Mouse (Mus musculus) adrenal gland, postnatal 10 days (tissue): ENCODE measurements at regions not wholly inside any gene's neighbourhood (a gene's known extent, or its start where the extent isn't known, plus 50 kb on each side); places are given as distances from the start of the nearest gene placed in this dataset.

Source experiments
- DNase-seq: peaks from one replicate; pipeline ENCODE4 v3.0.0; 2021; ENCODE audit warnings: mixed read lengths

- no peak for DNase-seq
Measured at GRCm38 (mm10) chr4:140463296-140463695, 202.5 kb downstream of the Arhgef10l start.

DNA sequence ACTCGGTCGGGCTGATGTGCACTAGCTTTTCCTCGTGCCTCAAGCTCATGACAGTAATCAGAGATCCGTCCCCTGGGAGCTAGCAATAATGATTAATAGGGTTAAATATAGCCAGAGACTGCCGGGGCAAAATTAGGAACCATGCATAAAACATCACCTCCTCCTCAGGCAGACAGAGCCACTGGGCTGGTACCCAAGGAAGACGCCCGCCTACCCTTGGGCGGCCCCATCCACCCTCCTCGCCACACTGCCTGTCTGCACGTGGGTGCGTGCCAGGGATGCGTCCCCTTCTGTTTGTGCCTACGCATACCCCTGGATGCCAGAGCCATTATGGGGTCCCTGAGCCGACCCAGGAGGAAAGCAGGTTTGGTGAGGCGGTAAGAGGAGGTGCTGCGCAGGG lies 204.5 kb downstream of the Arhgef10l start:
- no peak for DNase-seq

- no peak for DNase-seq
Measured at GRCm38 (mm10) chr4:140449062-140449461, 202.5 kb upstream of the Igsf21 start.

DNA sequence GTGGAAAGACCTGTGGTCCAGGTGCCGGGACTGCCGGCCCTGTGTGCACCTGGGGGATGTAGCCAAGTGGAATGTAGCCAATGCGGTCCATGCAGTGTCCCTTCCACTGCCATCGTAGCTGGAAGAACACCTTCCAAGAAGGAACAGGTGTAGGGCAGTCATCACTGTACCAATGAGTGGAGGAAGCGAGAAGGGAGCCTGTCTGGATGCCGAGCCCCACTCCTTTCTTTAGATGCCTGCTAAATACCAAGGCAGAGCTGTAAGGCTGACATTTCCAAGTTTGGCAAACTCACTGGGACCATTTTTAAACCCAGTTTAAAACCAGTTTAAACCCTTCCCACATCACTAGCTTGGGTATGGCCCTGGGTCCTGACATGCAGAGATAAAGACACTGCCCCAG lies 199.9 kb upstream of the Igsf21 start:
- DNase-seq, result no peak

DNA sequence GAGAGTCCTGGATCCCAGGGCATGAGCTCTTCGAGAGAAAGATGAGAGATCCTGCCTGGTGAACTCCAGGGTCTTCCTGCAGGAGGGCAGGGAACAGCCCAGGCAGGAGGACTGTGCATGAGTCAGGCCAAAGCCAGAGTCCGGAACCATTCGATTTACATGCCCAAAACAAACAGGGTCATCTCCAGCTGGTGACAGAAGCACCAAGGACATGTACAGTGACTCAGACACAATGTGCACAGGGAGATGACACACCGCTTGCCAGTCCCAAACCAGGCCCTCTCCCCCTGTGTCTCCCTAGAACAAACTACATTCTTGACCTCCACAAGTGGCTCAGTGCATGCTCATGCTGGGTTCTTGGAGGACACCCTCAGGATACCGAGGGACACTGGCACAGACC lies 199.3 kb upstream of the Igsf21 start:
- peak; percentile 24 for DNase-seq

DNA sequence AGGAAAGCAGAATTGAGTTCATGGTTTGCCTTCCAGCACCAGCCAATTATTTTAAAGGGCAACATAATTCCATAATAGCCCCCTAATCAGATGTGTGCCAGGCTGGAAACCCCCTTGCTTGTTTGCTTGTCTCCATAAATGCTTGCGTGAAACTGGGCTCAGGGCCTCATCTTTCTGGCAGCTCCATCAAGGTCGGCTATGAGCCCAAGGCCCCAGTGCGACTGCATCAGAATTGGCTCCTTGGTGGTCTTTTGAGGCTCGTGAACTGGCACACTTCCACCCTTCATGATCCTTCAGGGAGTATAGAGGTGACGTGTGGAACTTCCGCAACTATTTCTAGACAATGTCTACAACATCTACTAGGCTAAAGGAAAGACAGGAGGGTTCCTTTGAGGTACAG lies 196.6 kb upstream of the Igsf21 start:
- no peak for DNase-seq

DNA sequence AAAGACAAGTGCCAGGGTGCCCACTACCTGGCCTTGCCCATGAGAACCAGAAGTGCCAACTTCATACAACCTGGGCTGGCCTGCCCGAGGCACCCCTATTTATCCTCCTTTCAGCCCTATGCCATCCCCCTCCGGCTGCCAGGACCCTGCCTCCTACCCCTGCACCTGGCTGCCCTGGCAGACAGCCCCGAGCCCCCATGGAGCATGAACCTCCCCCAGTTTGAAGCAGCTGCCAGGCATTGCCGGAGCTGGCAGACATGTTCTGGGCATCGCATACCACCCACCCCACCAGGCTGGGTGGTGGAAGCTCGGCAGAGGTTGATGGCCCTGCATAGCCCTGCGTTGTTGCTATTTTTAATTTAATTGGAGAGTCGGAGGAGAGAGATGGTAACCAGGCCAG lies 195.2 kb upstream of the Igsf21 start:
- DNase-seq, result no peak

DNA sequence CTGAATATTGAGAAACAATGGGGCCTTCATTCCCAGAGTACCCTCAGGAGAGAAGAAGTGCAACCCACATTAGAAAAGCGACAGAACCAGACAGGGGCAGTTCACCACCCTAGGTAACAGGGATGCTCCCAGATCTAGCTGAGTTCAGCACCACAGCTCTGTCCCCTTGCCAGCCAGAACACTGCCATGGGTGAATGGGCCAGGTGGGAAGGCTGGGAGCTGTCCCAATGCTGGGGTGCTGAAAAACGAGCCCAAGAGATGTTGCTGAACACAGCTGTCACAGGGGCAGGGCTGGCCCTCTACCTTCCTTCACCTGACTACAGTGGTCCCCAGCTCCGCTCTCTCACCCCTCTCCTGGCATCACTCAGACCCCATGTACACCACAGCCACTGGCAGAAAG lies 193.3 kb upstream of the Igsf21 start:
- DNase-seq, result peak; percentile 73

DNA sequence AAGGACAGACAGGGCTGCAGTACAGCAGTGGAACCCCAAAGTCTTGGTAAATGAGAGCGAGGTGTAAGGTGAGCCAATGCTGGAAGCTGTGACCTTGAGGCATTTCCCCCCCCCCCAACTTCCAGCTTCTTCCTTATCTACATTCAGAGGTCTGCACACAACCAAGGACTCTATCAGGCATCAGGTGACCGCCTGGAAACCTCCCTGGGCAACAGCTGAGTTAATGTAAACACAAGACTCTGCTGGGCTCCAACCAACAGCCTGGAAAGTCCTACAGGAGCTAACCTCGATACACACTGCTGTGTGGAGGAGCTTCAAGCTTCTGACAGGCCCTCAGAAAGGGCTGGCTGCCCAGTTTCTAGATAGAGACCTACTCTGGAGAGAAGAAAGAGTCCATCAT lies 189.4 kb upstream of the Igsf21 start:
- no peak for DNase-seq

- no peak for DNase-seq
Measured at GRCm38 (mm10) chr4:140433744-140434542, 187.4 kb upstream of the Igsf21 start.

GRCm38 (mm10) chr4:140432101-140432500 lies 185.5 kb upstream of the Igsf21 start:
- DNase-seq, result no peak

DNA sequence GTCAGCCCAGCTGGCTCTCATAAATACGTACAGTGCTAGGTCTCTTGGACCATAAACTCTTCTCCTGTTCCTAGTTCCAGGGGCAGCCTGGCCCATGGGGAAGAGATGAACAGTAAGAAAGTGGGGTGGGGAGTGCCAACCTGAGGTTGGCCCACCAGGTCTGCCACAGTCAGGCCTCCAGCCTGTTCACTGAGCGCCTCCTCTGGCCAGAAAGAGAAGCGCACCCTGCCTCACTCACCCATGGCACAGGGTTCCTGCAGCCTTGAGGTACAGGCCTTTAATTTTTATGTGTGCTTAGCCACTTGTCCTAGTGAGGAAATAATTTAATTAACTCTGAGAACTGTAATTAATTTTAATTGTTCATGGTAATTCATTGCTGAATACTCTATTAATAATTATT lies 180.5 kb upstream of the Igsf21 start:
- no peak for DNase-seq

- no peak for DNase-seq
Measured at GRCm38 (mm10) chr4:140423791-140424190, 177.2 kb upstream of the Igsf21 start.

- DNase-seq, result peak; percentile 70
Measured at GRCm38 (mm10) chr4:140421926-140422585, 175.5 kb upstream of the Igsf21 start.

DNA sequence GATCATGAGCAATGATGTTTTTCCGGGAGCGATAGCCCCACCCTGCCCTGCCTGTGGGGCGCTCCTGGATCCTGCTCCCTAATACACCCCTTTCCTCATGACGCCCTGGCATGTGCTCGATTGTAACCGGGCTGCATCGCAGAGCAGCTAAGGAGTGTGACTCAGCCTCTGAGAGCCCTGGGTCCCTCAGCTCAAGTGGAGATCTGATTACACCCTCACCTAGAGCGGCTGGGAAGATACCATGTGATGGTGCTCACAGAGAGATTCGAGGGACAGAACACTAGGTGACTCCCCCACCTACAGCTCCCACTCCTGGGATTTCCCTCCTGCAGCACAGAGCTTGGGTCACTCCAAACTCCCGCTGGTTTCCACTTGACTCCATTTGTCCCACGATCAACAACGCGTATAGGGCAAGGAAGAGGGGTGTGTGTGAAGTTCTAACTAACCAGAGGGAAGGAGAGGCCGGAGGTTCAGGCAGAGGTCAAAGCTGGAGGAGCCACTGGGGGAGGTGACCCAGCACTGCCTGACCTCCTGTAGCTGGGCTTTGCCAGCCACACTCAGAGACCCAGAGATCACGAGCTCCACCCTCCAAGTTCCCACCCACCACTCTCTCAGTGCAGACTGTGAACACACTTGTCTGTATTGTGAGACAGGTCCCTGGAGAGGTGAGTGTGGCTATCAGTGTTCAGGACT lies 173.3 kb upstream of the Igsf21 start:
- DNase-seq, result no peak

GRCm38 (mm10) chr4:140412312-140412930 lies 165.8 kb upstream of the Igsf21 start:
- no peak for DNase-seq

GRCm38 (mm10) chr4:140408446-140408845 lies 161.9 kb upstream of the Igsf21 start:
- no peak for DNase-seq

DNA sequence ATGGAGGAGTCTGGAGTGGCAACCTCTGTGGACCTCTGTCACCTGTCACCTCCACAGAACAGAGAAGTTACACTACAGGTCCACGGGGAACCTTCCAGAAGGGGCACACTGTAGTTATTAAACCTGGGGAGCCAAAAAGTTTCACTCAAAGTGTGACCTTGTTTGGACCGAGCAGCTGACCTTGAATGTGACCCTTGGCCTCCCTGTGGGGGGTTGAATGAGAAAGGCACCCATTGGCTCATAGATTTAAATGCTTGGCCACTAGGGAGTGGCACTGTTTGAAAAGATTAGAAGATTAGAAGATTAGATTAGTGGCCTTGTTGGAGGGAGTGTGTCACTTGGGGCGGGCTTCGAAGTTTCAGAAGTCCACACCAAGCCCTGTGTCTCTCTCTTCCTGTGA lies 160.3 kb upstream of the Igsf21 start:
- DNase-seq, result no peak

- DNase-seq, result peak; percentile 32
Measured at GRCm38 (mm10) chr4:140405993-140406881, 159.7 kb upstream of the Igsf21 start.

DNA sequence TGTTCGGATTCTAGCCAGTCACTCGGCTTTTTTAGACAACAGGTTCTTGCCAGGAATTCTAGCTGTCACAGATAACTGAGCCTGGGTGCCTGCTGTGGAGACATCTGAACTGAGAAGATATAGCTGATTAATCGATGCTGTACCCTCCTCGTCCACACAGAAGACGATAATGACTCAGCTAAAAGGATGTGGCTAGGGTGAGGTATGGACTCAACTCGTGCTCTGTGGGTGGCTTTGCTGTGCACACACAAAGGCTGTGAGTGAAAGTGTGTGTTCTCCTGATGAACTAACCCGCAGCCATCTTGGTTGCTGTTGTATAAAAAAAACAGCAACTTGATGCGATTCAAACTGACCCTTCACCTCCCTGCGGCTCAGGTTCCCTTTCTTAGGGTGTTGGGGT lies 158.8 kb upstream of the Igsf21 start:
- no peak for DNase-seq

GRCm38 (mm10) chr4:140403128-140403527 lies 156.5 kb upstream of the Igsf21 start:
- no peak for DNase-seq

- DNase-seq, result no peak
Measured at GRCm38 (mm10) chr4:140402319-140402718, 155.7 kb upstream of the Igsf21 start.
